Mouse (Mus musculus) gastrocnemius, postnatal 4 days (tissue): ENCODE measurements around the gene Amotl1. TPM values are rescaled to one million over a fixed set of nuclear protein-coding genes. Genes with fewer than 3 reads are reported as not detected.
"Not testable (repeated sequence)": the region's sequence is repeated elsewhere in the genome, so short reads cannot be mapped to it uniquely, and the experiment has no call there.

Source experiments
- DNase-seq, 2 experiments: peaks; one replicate each; pipeline ENCODE4 v3.0.0; 2021 to 2022; ENCODE audit warnings: low spot score in 2 of 2, mixed read lengths in 2 of 2
- long read RNA-seq, 2 experiments: library from polyadenylated mRNA; stranded (forward); transcript quantifications; one replicate each; pipeline ENCODE4 v2.0.0; 2021
- total RNA-seq, 2 experiments: library from RNA; stranded (reverse); gene quantifications; 2 replicates each; pipeline ENCODE4 v1.2.3; 2021

Amotl1 gene
- 100 to 1,000 TPM; 330 to 368 TPM for total RNA-seq
- long read RNA-seq, experiment 1, full-length matches to known transcripts, result 1 of 89 reads
- long read RNA-seq, experiment 1, partial matches to known transcripts, result 7 of 89 reads
- long read RNA-seq, experiment 1, other reads (novel, unspliced or antisense), result 81 of 89 reads
- long read RNA-seq, experiment 2, full-length matches to known transcripts, result 1 of 102 reads
- long read RNA-seq, experiment 2, partial matches to known transcripts, result 14 of 102 reads
- long read RNA-seq, experiment 2, other reads (novel, unspliced or antisense), result 87 of 102 reads

GRCm38 (mm10) chr9:14644956-14645355 is at the start of gene Amotl1:
TSS of gene Amotl1 (minus strand) at chr9:14645056.
- no peak for DNase-seq

- DNase-seq, result no peak
These were observed 44.7 kb upstream of the Amotl1 start for GRCm38 (mm10) chr9:14689376-14690108.

DNA sequence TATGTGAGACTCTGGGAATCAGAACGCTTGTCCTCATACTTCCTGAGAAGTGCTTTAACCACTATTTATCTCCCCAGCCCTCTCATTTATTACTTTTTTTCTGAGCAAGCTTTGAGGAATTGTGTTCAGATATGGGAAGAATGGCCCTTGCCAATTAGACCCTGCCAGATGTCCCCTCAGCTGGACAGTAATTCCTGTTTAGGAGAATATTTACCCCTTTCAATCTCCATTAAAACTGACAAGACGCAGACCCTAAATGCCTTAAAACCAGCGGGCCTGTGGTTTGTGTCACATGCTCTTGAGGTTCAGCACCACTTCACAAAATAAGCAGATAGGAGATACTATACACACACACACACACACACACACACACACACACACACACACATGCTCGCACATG is 39.5 kb upstream of the Amotl1 start:
- no peak for DNase-seq

DNA sequence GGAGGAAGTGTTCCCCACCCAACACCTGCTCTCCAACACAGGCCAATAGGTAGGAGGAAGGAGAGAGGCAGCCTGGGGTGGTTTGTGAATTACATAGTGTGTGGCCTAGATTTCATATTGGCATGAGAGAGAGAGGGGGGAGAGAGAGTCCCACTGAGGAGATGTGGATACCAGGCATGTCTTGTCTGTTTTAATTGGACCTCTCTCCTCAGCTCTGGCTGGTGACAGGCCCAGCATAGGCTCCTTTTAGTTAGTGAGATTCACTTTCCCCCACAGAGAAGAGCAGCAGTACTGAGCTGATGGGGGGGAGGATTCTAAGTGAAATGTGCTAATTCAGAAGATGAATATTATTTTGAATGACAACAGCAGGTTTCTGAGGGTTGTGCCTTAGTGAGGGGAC is 37.9 kb upstream of the Amotl1 start:
- no peak for DNase-seq

DNA sequence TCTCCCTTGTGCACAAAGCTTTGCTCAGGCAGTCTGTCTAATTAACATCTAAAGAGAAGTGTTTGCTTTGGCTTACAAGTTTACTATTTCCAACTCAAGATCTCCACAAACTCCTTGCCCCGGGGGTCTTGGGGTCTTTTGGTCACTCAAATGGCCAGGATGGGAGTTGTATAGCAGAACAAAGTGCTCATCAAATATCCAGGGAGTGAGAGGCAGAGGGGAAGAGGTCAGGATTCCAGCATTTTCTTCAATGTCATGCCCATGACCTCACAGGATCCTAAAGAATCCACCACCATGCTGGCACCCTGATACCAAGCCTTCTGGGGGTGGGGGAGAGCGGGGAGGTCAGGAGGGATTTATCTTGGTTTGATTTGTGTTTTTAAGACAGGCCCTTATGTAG is 35.7 kb upstream of the Amotl1 start:
- no peak for DNase-seq

- DNase-seq, result no peak
These were observed 31.1 kb upstream of the Amotl1 start for GRCm38 (mm10) chr9:14675707-14676691.

DNA sequence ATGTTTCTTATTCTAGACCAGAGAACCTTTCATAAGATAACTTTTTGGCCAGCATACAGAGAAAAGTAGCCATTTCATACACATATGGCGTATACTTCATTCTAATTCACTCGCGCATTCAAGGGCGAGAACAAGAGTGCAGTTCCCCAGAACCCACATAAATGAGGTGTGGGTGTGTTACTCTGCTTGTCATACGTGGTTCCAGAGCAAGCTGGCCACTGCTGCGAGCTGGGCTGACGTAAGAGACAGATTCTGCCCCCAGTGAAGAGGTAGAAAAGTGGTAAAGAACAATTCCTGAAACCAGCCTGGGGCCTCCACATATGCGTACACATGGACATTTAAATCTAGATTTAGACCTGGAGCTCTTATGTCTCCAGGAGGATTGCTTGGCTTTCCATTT is 29.6 kb upstream of the Amotl1 start:
- DNase-seq, result no peak

- no peak for DNase-seq
These were observed 28.3 kb upstream of the Amotl1 start for GRCm38 (mm10) chr9:14673109-14673508.

DNA sequence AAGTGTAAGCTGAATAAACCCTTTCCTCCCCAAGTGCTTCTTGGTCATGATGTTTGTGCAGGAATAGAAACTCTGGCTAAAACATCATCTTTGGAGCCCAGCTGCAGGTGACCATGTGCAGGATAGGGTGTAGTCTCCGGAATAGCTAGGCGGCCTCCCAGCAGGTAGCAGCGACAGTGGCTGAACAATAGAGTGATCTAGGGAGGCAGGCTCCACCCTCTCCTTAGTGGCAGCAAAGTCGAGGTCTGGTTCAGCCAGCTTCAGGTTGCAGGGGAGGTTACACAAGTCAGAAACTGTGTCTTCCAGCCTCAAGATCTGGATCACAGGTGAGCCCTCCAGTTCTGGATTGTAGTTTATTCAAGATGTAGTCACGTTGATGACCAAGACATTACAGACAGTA is 27.1 kb upstream of the Amotl1 start:
- DNase-seq, result not testable (repeated sequence)

DNA sequence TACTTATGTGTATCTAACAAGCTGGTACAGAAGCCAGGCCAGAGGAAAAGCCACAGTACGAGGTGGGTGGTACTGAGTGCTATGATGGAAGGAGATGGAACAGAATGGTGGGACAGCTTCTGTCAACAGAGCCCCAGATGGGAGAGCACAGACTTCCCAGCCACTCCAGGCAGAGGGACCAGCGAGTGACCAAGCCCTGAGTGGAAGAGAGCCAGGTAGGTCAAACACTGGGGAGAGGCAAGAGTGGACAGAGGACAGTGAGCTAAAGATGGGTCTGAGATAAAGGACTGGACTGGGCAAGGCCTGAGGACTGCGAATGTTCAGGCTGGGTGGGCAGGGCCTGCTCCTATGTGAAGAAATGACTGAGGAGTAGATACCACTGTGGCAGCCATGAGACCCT is 23.5 kb upstream of the Amotl1 start:
- DNase-seq, result no peak

DNA sequence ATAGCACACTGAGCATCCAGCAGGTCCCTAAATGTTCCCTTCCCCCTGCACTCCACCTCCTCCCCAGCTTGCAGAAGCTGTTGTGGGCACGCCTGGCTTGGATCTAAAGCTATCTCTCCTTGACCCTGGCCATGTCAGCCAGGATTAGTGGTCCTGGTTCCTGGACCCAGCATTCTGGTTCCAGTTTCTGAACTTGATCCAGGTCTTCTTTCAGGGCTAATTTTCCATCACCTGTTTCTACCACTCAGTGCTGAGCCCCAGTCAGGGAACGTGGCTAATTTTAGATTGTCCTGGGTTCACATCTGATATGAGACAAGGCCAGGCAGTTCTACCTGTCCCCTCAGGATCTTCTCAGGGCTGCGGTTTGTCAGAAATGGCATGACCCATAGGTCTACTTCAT is 21.2 kb upstream of the Amotl1 start:
- DNase-seq, result no peak

DNA sequence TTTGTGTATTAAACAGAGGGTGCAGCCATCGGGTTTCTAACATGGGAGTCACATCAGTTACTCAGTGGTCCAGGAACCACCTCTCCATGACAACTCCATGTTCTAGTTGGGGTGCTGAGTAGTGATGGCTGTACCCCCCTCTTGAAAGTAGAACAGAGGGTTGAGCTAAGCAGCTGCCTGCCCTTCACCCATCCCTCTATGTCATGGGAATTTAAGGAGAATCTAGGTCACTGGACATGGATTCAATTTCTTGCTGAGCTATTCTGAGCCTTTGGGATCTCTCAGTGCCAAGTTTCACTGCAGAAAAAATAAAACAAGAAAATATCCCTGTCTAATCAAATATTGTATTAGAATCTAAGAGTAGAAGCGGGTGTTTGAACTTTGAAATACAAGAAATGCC is 18.7 kb upstream of the Amotl1 start:
- no peak for DNase-seq

- DNase-seq, result no peak
These were observed 18.0 kb upstream of the Amotl1 start for GRCm38 (mm10) chr9:14662876-14663275.

DNA sequence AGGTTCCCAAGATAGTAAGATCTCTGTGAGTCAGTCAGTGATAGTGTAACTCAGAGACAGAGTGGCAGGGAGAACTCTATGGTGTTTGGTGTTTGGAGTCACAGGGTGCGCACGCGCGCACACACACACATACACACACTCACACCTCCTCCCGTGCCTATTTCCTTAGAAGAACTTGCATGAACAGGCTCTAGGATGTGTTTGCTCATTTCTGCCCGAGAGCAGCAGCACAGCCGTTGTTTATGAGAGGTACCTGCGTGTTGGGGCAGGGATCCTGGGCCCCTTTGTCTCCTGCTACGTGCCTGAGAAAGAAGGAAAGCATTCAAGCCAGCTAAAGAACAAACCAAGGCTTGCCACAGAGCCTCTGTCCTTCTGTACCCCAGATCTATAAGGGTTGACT is 17.3 kb upstream of the Amotl1 start:
- no peak for DNase-seq

DNA sequence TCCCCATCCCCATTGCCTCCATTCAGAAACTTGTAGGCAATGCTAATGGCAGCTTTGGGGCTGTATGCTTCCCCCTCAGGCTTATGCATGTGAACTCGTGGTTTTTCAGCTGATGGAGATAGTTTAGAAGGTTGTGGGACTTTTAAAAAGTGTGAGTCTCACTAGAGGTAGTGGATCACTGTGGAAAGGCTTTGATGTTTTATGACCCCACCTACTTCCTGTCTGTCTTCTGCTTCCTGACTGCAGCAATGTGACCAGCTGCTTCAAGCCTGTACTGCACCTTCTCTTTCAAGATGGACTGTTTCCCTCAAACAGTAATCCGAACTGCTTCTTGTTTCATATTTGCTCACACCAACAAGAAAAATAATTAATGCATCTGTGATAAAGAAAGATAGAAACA is 13.1 kb upstream of the Amotl1 start:
- no peak for DNase-seq

DNA sequence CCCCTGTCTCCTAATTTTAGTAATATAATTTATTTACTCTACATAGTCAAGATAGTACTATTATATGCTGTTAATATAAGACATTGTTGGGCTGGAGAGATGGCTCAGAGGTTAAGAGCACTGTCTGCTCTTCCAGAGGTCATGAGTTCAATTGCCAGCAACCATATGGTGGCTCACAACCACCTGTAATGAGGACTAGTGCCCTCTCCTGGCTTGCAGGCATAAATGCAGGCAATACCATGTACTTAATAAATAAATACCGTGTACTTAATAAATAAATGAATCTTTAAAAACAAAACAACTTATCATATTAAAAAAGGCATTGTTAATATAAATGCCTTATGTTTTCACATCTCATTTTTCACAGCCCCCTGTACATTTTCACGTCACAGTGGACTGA is 9.2 kb upstream of the Amotl1 start:
- DNase-seq, result no peak

GRCm38 (mm10) chr9:14652761-14653160 is 7.9 kb upstream of the Amotl1 start:
- no peak for DNase-seq

DNA sequence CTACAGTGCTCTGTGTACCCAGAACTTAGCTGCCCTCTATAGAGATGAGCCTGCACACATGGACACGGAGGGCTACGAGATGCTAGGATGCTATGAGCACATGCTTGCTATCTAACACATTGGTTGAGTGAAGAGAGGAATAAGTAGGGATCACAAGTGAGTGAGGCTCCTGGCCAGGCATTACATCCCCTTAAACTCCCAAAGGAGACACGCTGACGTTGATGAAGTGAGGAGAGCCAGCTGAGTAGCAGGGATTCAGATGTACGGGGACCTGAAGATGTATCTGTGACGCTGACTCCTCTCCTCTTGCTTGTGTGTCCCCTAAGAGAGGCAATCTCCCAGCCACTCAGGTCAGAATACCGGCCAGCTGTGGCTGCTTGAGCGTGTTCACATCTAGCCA is 3.0 kb upstream of the Amotl1 start:
- DNase-seq, result no peak

- no peak for DNase-seq
These were observed 1.8 kb upstream of the Amotl1 start for GRCm38 (mm10) chr9:14646641-14647040.

- DNase-seq, result no peak
These were observed 1.2 kb upstream of the Amotl1 start for GRCm38 (mm10) chr9:14646061-14646460.

DNA sequence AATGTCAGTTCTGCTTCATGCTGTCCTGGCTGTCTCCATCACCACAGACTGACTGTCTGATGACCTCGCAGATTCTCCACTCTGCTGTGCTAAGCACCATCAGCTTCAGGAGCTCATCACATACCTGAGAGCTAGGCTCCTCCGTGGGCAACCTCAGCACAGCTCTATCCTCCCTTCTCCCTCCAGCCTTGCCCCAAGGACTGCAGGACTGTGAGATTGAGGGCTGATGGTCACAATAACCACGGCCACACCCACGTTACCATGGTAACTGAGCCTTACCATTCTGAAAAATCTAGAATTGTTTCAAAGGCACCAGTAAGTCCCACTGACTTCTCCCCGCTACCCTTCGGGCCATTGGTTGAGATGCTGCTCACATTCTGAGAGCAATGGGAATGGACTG is 1.5 kb downstream of the Amotl1 start:
- DNase-seq, result no peak
